9 mouse cellular contexts compared by ENCODE assay signal in genomic region chr11:109192673-109193557, GRCm38 (mm10). TPM values are rescaled to one million over a fixed set of nuclear protein-coding genes. Genes with fewer than 3 reads are reported as not detected.
A peak's percentile ranks its signal among the peaks of the same experiment; 100 is the strongest.
DNase-seq lines count a peak whose midpoint lies in the region; ATAC-seq and TF ChIP-seq lines count a peak whose summit lies in the region.
"Had no signal": no experiment of that assay in that cellular context is flagged by ENCODE, and none has a peak within 500 bp of the region (broad histone marks: within the 10 kb centered on the region; RNA-seq: fewer than 3 reads in every experiment).

No protein-coding gene starts in this region.

- no peaks in the 10 kb centered on the region for H3K4me1 ChIP-seq in ES-Bruce4 (ENCODE audit: control insufficient read depth, insufficient read depth, low read length)
- no peaks in the 10 kb centered on the region for H3K4me1 ChIP-seq in lung, embryonic 14.5 days (ENCODE audit: insufficient read depth)

- peak; percentile 79 for TF ChIP-seq CTCF in ES-Bruce4 (IDR thresholded peaks at IDR 0.05; ENCODE audit: low read depth, low read length)
- peak; percentile 96 for TF ChIP-seq CTCF in lung, embryonic 14.5 days (IDR thresholded peaks at IDR 0.05; ENCODE audit: low read depth)

- no peak for TF ChIP-seq POLR2A in ES-Bruce4 (IDR thresholded peaks at IDR 0.05; ENCODE audit: insufficient read depth, low read length)

- no peak overlapping the region for H3K4me2 ChIP-seq in lung, embryonic 14.5 days

- no peak for TF ChIP-seq EP300 in ES-Bruce4 (IDR thresholded peaks at IDR 0.05; ENCODE audit: insufficient read depth, low read depth, low read length)

- 34% methylated on average over 15 of the region's 15 CpGs for WGBS in lung, embryonic 14.5 days

- DNase-seq in c-Kit-positive CD71-negative TER-119-negative erythroid progenitor cells, embryonic 14.5 days (ENCODE audit: low read depth), result peak; percentile 40
- peak; percentile 25 for DNase-seq in fibroblast of lung, adult 2 months (ENCODE audit: low read depth)
- peak; percentile 61 to 72 for DNase-seq in heart, postnatal 36 days
- peak; percentile 37 to 79 for DNase-seq in layer of hippocampus, adult 18-20 months (ENCODE audit: low spot score in 2 of 2)
- DNase-seq in lung, embryonic 14.5 days, result peak; percentile 94
- peak; percentile 33 for DNase-seq in retina, adult 2 months (ENCODE audit: low read depth, low spot score)
- DNase-seq in thymus, postnatal 25 days, result peak; percentile 65

- no peaks in the 10 kb centered on the region for H3K36me3 ChIP-seq in ES-Bruce4 (ENCODE audit: control insufficient read depth, insufficient read depth, low read length, poor library complexity, severe bottlenecking)
- H3K36me3 ChIP-seq in lung, embryonic 14.5 days (ENCODE audit: insufficient read depth), result no peaks in the 10 kb centered on the region

- intact Hi-C loops in heart, postnatal 36 days (cut with DNase I), result loop anchor here (1.0 kb wide), 2 partner anchors 268 to 743 kb away; no protein-coding TSS in a partner anchor

- no peaks in the 10 kb centered on the region for H3K9me3 ChIP-seq in ES-Bruce4 (replicated peaks; ENCODE audit: control insufficient read depth, insufficient read depth, low read length, poor library complexity, severe bottlenecking)
- no peaks in the 10 kb centered on the region for H3K9me3 ChIP-seq in lung, embryonic 14.5 days (ENCODE audit: low read depth, low read length)

- peak; percentile 80 for ATAC-seq in lung, embryonic 14.5 days (ENCODE audit: insufficient read depth)

- H3K9ac ChIP-seq in ES-Bruce4 (ENCODE audit: low read depth, poor library complexity, severe bottlenecking), result no peak overlapping the region
- no peak overlapping the region for H3K9ac ChIP-seq in lung, embryonic 14.5 days

- no peak overlapping the region for H3K4me3 ChIP-seq in ES-Bruce4 (ENCODE audit: low read depth, low read length)
- H3K4me3 ChIP-seq in lung, embryonic 14.5 days (ENCODE audit: low read depth, low read length), result no peak overlapping the region

- H3K27me3 ChIP-seq in ES-Bruce4 (ENCODE audit: control insufficient read depth, insufficient read depth, low read length, poor library complexity, severe bottlenecking), result no peaks in the 10 kb centered on the region; the same call in 1 of the 2 replicates
- H3K27me3 ChIP-seq in lung, embryonic 14.5 days (ENCODE audit: insufficient read depth, low read length), result no peaks in the 10 kb centered on the region

- no peak overlapping the region for H3K27ac ChIP-seq in ES-Bruce4 (ENCODE audit: insufficient read depth, low read length)
- no peak overlapping the region for H3K27ac ChIP-seq in lung, embryonic 14.5 days (ENCODE audit: low read depth)

RNA-seq across cellular contexts. Expression of gene E030025P04Rik, which starts 48.7 kb away (rescaled TPM):
- polyA plus RNA-seq in ES-Bruce4 (2011; ENCODE audit: insufficient read depth, insufficient read length, low read depth, missing spikeins), result not detected in 2 replicates
- total RNA-seq in heart, postnatal 36 days (2021), result not detected
- total RNA-seq in layer of hippocampus, adult 18-20 months (2021), result not detected
- polyA plus RNA-seq in lung, embryonic 14.5 days (2014; fragmentation: Nextera tagmentation; extraction: Ambion mirVana), result not detected in 2 replicates
- polyA plus RNA-seq: heart, embryonic 14.5 days had no signal

Comparison
In these comparisons a context has a peak if more than half of its experiments do, and no peak if none do; other contexts are left out.
1. DNase-seq: peak in every context shown above with its lines; median percentile 94 in lung, embryonic 14.5 days; 66 in heart, postnatal 36 days; 65 in thymus, postnatal 25 days; 58 in layer of hippocampus, adult 18-20 months; 40 in c-Kit-positive CD71-negative TER-119-negative erythroid progenitor cells, embryonic 14.5 days; 33 in retina, adult 2 months; 25 in fibroblast of lung, adult 2 months.